Mouse (Mus musculus) urinary bladder, adult 18-20 months (tissue): ENCODE measurements at regions not wholly inside any gene's neighbourhood (a gene's known extent, or its start where the extent isn't known, plus 50 kb on each side); places are given as distances from the start of the nearest gene placed in this dataset.

Source experiments
- DNase-seq, 2 experiments: peaks; one replicate each; pipeline ENCODE4 v3.0.0; 2022; ENCODE audit warnings: low spot score in 2 of 2, mixed read lengths in 2 of 2

DNA sequence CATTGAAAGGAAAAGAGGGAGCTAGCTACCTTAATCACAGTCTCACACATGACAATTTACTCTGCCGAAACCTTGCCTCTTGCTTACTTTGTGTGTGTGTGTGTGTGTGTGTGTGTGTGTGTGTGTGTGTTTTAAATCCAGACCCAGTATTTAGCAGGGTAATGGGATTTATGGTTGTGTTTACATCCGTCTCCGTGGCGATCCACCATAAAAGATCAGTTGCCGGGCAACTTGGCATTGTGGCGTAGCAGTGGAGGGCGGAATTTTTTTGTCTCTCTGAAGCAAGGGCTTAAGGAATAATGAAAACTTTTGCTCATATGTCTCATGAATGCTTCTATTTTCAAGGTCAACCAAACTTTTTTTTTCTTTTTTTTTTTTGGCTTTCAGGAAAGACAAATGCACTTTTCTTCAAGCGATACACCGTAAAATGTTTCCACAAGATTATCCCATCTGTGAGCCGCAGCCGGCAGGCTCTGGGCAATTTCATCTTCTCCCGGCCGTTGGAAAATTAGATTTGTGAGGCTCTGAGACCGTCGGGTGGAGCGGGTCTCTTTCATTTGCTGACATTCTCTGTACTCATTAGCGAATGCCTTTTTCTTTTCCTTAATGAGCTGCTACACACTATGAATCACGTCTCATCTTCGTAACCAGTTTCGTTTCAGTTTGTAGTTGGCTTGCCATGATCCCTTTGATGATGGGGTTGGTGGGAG is 53.9 kb upstream of the Ptch1 start:
- DNase-seq = no peak

DNA sequence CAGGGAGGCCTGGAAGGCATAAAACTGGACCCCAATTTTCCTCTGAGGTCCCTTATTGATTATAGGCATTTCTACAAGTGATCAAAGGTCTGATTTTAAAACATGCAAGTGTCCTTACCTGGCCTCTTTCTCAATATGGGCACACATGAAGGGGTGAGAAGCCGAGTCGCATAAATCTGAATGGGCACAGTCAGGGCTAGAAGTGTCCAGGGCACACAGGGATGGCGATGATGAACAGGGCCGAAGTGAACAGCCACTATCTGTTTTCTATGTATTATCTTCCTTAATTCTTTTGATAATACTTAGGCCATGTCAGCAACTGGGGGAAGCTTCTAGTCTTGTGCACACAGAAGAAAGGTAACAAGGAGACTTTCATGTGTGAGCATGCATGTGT is 54.5 kb upstream of the Ptch1 start:
- DNase-seq = no peak

- DNase-seq = no peak
These were observed 58.5 kb upstream of the Ptch1 start for GRCm38 (mm10) chr13:63631771-63632347.

DNA sequence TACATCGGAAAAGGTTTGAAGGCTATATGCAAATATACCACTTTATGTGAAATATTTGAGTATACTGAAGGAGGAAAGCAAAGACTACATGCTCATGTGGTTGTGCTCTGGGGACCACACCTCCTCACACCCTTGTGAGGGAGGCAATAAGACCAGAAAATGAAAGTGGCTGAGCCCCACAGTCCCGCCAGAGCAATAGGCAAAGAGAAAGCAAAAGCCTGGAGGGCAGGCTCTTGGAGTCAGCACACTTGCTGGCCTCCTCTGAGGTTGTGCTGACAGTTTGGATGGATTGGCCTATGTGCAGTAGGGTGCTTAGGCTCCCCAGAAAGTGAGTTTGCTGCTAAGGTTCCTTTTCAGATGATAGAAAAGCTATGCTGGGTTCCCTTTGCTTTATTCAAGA is 60.9 kb upstream of the Ptch1 start:
- no peak for DNase-seq

DNA sequence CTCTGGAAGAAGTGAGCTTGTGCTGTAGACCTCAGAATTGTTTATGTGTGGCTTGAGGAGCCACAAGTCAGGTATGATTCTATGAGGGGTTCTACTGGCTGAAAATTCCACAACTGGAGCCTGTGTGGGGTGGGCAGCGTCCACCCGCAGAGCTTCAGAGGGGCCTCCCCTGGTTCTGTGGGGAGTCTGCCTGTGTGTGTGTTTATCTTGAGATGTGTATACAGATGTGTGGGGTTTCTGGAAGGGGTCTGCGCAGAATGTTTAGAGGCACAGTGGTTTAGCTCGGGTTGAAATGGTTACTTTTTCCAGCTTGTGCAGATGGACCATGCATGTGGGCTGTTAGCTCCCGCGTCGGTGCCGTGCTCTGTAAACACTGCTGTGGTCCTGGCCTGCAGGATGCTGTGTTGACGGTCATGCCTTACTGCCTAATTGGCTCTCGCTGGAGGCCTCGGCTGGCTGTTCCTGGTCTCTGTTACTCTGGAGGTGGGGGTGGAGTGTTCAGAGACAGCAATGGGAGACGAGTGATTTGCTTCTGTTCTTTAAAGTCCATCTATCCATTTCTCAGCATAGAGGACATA is 68.3 kb upstream of the Ptch1 start:
- DNase-seq = no peak

- no peak for DNase-seq
These were observed 69.2 kb upstream of the Ptch1 start for GRCm38 (mm10) chr13:63642617-63643016.

DNA sequence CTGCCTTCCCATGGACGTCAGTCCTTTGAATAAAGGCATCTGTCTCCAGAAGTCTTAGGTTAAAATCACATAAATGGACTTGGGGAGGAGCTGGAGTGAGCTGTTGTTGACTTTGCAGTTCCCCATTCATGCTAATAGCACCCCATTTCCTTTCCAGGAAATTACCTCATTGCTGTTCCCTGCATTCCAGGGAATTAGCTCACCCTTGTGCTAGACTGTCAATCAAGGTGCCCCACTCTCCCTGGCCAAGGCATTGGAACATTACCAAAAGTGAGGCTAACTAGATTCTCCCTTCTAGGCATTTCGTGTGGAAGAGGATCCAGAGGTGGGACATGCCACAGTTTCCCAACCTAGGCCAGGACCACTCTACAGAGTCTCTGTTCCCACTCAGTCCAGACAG is 70.0 kb upstream of the Ptch1 start:
- DNase-seq = no peak

GRCm38 (mm10) chr13:63644308-63644707 is 70.9 kb upstream of the Ptch1 start:
- no peak for DNase-seq

DNA sequence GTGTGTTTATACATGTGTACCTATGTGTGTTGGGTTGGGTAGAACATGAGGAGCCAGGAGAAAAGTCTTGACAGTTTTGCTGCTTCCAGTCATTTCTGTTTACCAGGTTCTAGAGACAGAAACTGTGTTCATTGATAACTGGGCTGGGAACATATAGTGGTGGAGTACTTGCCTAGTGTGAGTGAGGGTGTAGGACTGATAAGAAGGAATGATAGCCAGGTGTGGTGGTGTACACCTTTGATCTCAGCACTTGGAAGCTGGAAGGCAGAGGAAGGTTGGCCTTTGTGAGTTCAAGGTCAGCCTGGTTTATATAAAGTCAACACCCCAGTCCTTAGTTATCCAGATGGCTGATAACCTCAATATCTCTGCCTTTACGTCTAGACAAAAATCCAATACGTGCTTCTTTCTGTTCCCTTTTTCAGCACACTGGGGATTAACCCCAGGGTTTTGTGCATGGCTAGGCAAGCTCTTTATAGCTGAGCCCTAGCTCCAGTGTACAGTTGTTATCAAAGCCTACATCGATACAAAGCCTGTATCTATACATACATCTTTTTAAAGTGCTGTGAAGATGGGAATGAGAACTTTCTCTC is 75.8 kb upstream of the Ptch1 start:
- no peak for DNase-seq

DNA sequence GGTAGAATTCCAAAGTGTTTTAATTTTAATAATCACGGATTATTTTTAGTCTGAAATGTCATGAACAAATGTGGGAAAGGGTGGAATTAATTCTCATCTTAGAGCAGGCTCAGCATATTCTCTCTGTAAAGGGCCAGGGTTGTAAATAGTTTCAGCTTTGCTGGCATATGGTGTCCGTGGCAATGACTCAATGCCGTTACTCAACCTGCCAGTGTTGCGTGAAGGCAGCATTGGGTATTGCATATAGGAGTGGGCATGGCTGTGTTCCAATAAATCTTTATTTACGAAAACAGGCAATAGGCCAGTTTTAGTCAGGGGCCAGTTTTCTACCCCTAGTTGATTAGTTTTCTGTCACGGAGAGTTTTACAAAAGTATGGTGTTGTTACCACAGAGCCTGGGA is 81.1 kb upstream of the Ptch1 start:
- DNase-seq = no peak

DNA sequence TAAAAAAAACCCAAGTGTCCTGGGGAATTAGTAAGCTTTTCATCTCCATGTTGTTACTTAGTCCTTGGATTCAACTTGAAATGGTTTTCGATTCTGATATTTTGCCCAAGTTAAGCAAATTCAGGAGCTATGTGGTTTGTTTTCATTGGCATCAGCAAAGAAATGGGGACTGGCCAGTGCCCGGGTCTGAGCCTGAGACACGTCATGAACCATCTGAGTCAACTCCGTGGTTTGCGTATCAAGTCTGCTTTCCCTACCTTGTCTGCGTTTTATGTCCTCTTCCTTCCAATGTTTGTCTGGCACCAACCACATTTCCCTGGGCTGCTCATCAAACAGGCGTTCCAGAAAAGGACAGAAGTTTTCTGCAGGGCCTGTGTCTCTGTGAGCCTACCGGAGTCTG is 83.7 kb upstream of the Ptch1 start:
- DNase-seq = no peak

- DNase-seq = no peak
These were observed 86.0 kb upstream of the Ptch1 start for GRCm38 (mm10) chr13:63659412-63659811.

DNA sequence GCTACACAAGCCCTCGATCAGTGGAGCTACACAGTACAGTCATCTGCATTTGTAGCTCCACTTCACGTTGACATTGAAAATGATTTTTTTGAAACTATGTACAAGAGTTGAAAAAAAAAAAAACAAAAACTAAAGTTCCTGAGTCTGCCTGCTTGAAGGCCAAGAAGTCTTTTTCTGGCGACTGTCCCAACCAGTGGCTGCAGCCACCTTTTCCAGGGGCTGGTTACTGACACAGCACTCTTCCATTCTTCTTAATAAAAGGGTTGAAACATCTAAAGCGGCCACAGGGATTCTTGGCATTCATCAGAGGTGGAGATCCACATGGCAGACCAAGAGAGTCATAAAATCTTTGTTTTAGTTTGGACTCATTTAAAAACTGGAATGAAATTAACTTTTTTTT is 87.0 kb upstream of the Ptch1 start:
- DNase-seq = no peak

DNA sequence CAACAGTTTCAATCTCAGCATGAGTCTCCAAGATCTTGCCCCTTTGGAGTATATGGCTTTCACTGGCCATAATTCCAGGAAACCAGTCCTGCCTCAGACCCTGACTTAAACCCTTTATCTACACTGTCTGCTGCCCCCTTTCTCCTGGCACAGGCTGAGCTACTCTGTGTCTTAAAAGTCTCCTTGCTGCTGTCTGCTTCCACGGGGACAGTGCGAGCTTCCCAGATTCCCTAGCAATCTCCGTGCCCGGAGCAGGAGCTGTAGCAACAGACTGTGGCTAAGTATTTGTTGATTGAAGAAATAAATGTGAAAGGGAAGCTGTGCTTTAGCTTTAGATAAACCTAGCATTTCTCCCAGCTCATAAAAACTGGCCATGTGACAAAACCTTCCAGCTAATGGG is 95.2 kb upstream of the Ptch1 start:
- DNase-seq = no peak

GRCm38 (mm10) chr13:63669031-63669430 is 95.6 kb upstream of the Ptch1 start:
- no peak for DNase-seq

- DNase-seq = no peak
These were observed 99.0 kb upstream of the Ptch1 start for GRCm38 (mm10) chr13:63672425-63672824.

DNA sequence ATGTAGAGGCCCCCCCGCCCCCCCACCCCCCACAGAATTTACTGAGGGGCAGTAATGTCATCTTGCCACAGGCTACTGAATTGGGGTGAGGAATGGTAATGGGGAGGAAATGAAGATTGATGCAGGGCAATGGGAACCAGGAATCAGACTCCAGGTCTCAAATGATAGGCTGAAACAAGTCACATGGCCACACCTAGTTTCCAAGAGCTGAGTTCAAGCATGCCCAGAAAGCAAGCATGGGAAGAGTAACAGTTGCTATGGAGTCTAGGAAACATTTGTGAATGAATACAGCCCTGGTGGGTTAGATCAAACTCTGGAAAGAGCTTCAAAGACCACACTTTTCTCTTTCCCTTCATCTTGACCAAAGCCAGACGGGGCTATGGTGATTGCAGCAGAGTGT is 104.3 kb upstream of the Ptch1 start:
- DNase-seq = no peak

- no peak for DNase-seq
These were observed 105.2 kb upstream of the Ptch1 start for GRCm38 (mm10) chr13:63678265-63679260.

GRCm38 (mm10) chr13:63682341-63682740 is 108.9 kb upstream of the Ptch1 start:
- DNase-seq = no peak

- DNase-seq = no peak
These were observed 118.6 kb upstream of the Ptch1 start for GRCm38 (mm10) chr13:63691974-63692373.

DNA sequence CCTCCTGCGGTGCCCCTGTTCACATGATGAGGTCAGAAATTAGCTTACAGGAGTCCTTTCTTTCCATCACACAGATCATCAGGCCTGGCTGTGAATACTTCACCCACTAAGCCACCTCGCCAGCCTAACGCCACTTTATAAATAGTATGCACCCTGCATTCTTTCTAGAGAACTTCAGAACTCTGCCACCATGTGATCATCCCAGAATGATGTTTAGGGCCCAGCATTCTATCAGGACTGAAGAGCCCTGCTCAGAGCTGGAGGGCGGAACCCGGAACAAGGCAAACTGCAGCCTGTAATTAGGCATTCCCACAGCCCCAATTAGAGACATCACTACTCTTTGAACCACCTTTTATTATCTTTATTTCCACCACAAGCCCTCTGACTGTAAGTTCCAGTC is 120.2 kb upstream of the Ptch1 start:
- no peak for DNase-seq

DNA sequence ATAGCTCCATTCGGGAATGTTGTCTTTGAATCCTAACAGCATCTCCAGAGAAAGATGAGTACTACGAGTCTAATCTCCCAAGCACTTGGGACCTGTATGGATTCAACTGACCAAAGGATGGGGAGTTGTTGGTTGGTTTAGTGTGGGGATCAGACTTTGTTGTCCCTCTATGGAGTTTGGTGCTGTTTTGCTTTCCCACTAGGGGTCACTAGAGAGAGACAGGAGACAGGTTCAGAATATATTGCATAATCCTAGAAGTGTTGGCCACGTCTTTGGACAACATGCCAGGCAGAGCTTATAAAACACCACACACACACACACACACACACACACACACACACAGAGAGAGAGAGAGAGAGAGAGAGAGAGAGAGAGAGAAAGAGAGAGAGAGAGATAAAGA is 118.6 kb upstream of the Ercc6l2 start:
- no peak for DNase-seq
